Mouse (Mus musculus) kidney, adult 2 months (tissue): ENCODE results near the gene Ncoa1. TPM values are rescaled to one million over a fixed set of nuclear protein-coding genes. Genes with fewer than 3 reads are reported as not detected.
"Not testable (repeated sequence)": the region's sequence is repeated elsewhere in the genome, so short reads cannot be mapped to it uniquely, and the experiment has no call there.

Experiments
- DNase-seq: peaks from one replicate; pipeline ENCODE4 v3.0.0; 2021
- H3K27ac ChIP-seq: fragments of 200-500 bp; 2 replicates; pipeline ENCODE4 v1.5.1; 2012; ENCODE audit warnings: low read depth, low read length, control low read depth, inconsistent platforms; ENCODE audit not compliant: insufficient read depth
- H3K27me3 ChIP-seq: fragments of 200-500 bp; replicated peaks from 2 replicates; pipeline ENCODE4 v1.6.1; 2012; ENCODE audit warnings: mild to moderate bottlenecking, moderate library complexity, low read length, inconsistent platforms; ENCODE audit not compliant: control insufficient read depth, insufficient read depth
- H3K36me3 ChIP-seq: fragments of 200-500 bp; 2 replicates; pipeline ENCODE4 v1.6.1; 2012; ENCODE audit warnings: mild to moderate bottlenecking, moderate library complexity, low read length, inconsistent platforms; ENCODE audit not compliant: control insufficient read depth, insufficient read depth
- H3K4me1 ChIP-seq: fragments of 200-500 bp; 2 replicates; pipeline ENCODE4 v1.6.1; 2011; ENCODE audit warnings: low read length; ENCODE audit not compliant: control insufficient read depth, insufficient read depth
- H3K4me3 ChIP-seq: fragments of 200-500 bp; 2 replicates; pipeline ENCODE4 v1.5.1; 2011; ENCODE audit warnings: mild to moderate bottlenecking, low read depth, low read length, control low read depth; ENCODE audit not compliant: insufficient read depth
- CTCF ChIP-seq: fragments of 200-500 bp; conservative IDR thresholded peaks from 2 replicates; pipeline ENCODE4 v1.5.1; 2011; ENCODE audit warnings: low read depth, mild to moderate bottlenecking, control low read depth, low read length, moderate library complexity, mixed read lengths; ENCODE audit not compliant: insufficient read depth, insufficient read length
- POLR2A ChIP-seq: fragments of 200-500 bp; IDR thresholded peaks from one replicate; pipeline ENCODE4 v1.6.1; 2011; ENCODE audit warnings: low read depth, low read length, control low read depth
- WGBS: fragments of 180-500 bp; shearing (Covaris S2); methylation state at CpG from one replicate; pipeline ENCODE4 v1.1.7; 2018; 5-methylcytosine and 5-hydroxymethylcytosine counted together
- polyA plus RNA-seq: library from polyadenylated mRNA; depleted of rRNA; stranded (reverse); fragments of >200 nt; gene quantifications from 2 replicates; pipeline ENCODE4 v1.2.3, GENCODE M21; 2012

The Ncoa1 gene
- polyA plus RNA-seq, 1 experiment, result 20.1 TPM

GRCm38 (mm10) chr12:4454248-4454647 is 22.7 kb downstream of the Ncoa1 start:
- H3K4me3 ChIP-seq, result no peak overlapping the region
- no peaks in the 10 kb centered on the region for H3K27me3 ChIP-seq
- TF ChIP-seq CTCF (no peak), POLR2A (no peak)
- no peak for DNase-seq
- 80% methylated on average over 4 of the region's 4 CpGs for WGBS
- no peaks in the 10 kb centered on the region for H3K36me3 ChIP-seq
- peaks cover 9% of the 10 kb centered on the region for H3K4me1 ChIP-seq
- no peak overlapping the region for H3K27ac ChIP-seq

- no peak overlapping the region for H3K4me3 ChIP-seq
- no peak for DNase-seq
- no peak for TF ChIP-seq CTCF
- no peak for TF ChIP-seq POLR2A
- no peak overlapping the region for H3K27ac ChIP-seq
- H3K36me3 ChIP-seq, result no peaks in the 10 kb centered on the region
- peaks cover 9% of the 10 kb centered on the region for H3K4me1 ChIP-seq
- no peaks in the 10 kb centered on the region for H3K27me3 ChIP-seq
Observed at GRCm38 (mm10) chr12:4452233-4452632, 24.7 kb downstream of the Ncoa1 start.

DNA sequence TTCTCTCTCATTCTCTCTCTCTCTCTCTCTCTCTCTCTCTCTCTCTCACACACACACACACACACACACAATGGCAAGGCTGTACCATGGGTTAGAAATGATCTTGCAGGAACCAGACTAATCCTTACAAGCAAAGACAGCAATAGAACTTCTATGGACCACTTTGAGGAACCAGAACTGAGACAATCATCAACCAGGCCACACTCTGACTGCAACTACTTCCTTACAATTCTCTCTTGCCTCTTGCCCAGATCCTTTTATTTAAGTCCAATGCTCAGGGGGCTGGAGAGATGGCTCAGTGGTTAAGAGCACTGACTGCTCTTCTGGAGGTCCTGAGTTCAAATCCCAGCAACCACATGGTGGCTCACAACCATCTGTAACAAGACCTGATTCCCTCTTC is 26.5 kb downstream of the Ncoa1 start:
- not testable (repeated sequence) for H3K27ac ChIP-seq, H3K4me3 ChIP-seq, DNase-seq

GRCm38 (mm10) chr12:4448076-4448589 is 28.8 kb downstream of the Ncoa1 start:
- WGBS, result 83% methylated on average over 4 of the region's 4 CpGs
- Histone ChIP-seq H3K36me3 (no peaks in the 10 kb centered on the region), H3K27ac (no peak overlapping the region), H3K4me3 (no peak overlapping the region), H3K4me1 (no peaks in the 10 kb centered on the region; the same call in 1 of the 2 replicates), H3K27me3 (no peaks in the 10 kb centered on the region)
- no peak for DNase-seq
- no peak for TF ChIP-seq CTCF
- TF ChIP-seq POLR2A, result no peak

More for the DNA sequence above, 26.5 kb downstream of the Ncoa1 start:
- not testable (repeated sequence) for H3K27me3 ChIP-seq, H3K4me1 ChIP-seq, H3K36me3 ChIP-seq

DNA sequence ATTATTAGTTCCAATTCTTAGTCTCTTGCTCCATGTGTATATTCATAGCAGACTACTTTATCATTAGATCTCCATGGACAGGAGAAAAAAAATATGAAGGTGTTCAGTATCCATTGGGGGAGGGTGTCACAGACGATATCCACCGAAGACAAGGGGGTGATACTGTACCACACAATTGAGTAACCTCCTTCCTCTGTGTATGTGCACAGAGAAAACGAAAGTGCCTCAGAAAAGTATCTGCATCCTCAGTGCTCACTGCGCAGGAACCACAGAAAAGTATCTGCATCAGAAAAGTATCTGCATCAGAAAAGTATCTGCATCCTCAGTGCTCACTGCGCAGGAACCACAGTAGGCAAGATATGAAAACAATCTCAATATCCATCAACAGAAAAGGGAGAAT is 32.0 kb downstream of the Ncoa1 start:
- 87% methylated on average over 5 of the region's 5 CpGs for WGBS

DNA sequence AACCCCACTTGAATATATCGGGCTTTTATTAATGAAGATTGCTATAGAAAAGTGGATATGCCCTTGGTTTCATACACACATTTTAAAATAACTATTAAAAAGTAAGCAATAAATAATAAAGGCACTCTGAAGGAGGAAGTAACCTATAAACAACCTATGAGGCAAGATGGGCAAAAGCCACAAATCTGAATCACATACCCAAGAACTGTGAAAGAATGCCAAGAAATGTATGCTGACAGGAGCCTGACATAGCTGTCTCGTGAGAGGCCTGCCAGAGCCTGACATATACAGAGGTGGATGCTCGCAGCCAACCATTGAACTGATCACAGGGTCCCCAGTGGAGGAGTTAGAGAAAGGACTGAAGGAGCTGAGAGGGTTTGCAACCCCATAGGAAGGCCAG is 35.5 kb downstream of the Ncoa1 start:
- WGBS, result 83% methylated on average over 3 of the region's 3 CpGs
- no peaks in the 10 kb centered on the region for H3K36me3 ChIP-seq
- no peak overlapping the region for H3K27ac ChIP-seq
- no peak for DNase-seq
- H3K4me3 ChIP-seq, result no peak overlapping the region
- no peaks in the 10 kb centered on the region for H3K27me3 ChIP-seq
- TF ChIP-seq CTCF (no peak), POLR2A (no peak)
- no peaks in the 10 kb centered on the region for H3K4me1 ChIP-seq

More for the DNA sequence above, 32.0 kb downstream of the Ncoa1 start:
- no peak overlapping the region for H3K27ac ChIP-seq
- no peaks in the 10 kb centered on the region for H3K27me3 ChIP-seq
- no peak for DNase-seq
- H3K4me1 ChIP-seq, result no peaks in the 10 kb centered on the region
- H3K36me3 ChIP-seq, result no peaks in the 10 kb centered on the region
- no peak for TF ChIP-seq CTCF
- no peak overlapping the region for H3K4me3 ChIP-seq

DNA sequence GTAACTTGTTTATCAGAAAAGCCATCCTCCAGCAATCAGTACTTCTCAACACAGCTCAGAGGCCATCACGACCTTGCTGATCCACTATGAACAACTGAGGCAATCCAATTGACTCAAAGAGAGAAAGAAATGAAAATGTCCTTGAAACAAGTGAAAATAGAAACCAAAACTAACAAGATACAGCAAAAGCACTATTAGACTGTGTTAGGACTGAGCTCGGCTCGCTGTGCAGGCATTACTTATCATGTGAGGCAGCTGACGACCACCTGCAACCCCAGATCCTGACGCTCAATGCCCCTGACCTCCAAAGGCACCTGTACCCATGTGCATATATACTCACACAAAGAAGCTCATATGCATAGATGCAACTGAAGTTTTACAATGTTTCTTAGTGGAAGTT is 40.8 kb downstream of the Ncoa1 start:
- DNase-seq, result no peak
- Histone ChIP-seq H3K4me1 (no peaks in the 10 kb centered on the region), H3K27me3 (no peaks in the 10 kb centered on the region), H3K36me3 (no peaks in the 10 kb centered on the region), H3K27ac (no peak overlapping the region), H3K4me3 (no peak overlapping the region)
- no peak for TF ChIP-seq CTCF
- no peak for TF ChIP-seq POLR2A
- 78% methylated on average over 5 of the region's 5 CpGs for WGBS

- Histone ChIP-seq H3K27ac (no peak overlapping the region), H3K4me1 (no peaks in the 10 kb centered on the region), H3K27me3 (no peaks in the 10 kb centered on the region), H3K36me3 (no peaks in the 10 kb centered on the region), H3K4me3 (no peak overlapping the region)
- 67% methylated on average over 2 of the region's 2 CpGs for WGBS
- TF ChIP-seq POLR2A (no peak), CTCF (no peak)
- DNase-seq, result no peak
Observed at GRCm38 (mm10) chr12:4433549-4433948, 43.4 kb downstream of the Ncoa1 start.
